Mouse (Mus musculus): ENCODE measurements at regions not wholly inside any gene's neighbourhood (a gene's known extent, or its start where the extent isn't known, plus 50 kb on each side); places are given as distances from the start of the nearest gene placed in this dataset.

- DNase-seq (ENCODE audit: low read depth, low spot score): peak; percentile 50
These were observed 137.8 kb downstream of the Pfkfb3 start for GRCm38 (mm10) chr2:11416122-11416521.

GRCm38 (mm10) chr2:11412521-11412920 lies 141.4 kb downstream of the Pfkfb3 start:
- DNase-seq (ENCODE audit: low read depth, low spot score): no peak

GRCm38 (mm10) chr2:11408497-11408896 lies 145.4 kb downstream of the Pfkfb3 start:
- DNase-seq (ENCODE audit: low read depth, low spot score): peak; percentile 15

- DNase-seq (ENCODE audit: low read depth, low spot score): no peak
These were observed 147.7 kb downstream of the Pfkfb3 start for GRCm38 (mm10) chr2:11406103-11406615.

GRCm38 (mm10) chr2:11402218-11402848 lies 151.5 kb downstream of the Pfkfb3 start:
- DNase-seq (ENCODE audit: low read depth, low spot score): no peak

- no peak for DNase-seq (ENCODE audit: low read depth, low spot score)
These were observed 154.5 kb downstream of the Pfkfb3 start for GRCm38 (mm10) chr2:11399411-11399810.

GRCm38 (mm10) chr2:11398949-11399348 lies 154.9 kb downstream of the Pfkfb3 start:
- DNase-seq (ENCODE audit: low read depth, low spot score): no peak

- DNase-seq (ENCODE audit: low read depth, low spot score): no peak
These were observed 155.5 kb downstream of the Pfkfb3 start for GRCm38 (mm10) chr2:11398391-11398790.

- DNase-seq (ENCODE audit: low read depth, low spot score): no peak
These were observed 157.0 kb downstream of the Pfkfb3 start for GRCm38 (mm10) chr2:11396835-11397234.

GRCm38 (mm10) chr2:11394675-11395349 lies 159.1 kb downstream of the Pfkfb3 start:
- DNase-seq (ENCODE audit: low read depth, low spot score): no peak

- no peak for DNase-seq (ENCODE audit: low read depth, low spot score)
These were observed 162.2 kb downstream of the Pfkfb3 start for GRCm38 (mm10) chr2:11391725-11392124.

- DNase-seq (ENCODE audit: low read depth, low spot score): no peak
These were observed 163.1 kb downstream of the Pfkfb3 start for GRCm38 (mm10) chr2:11390667-11391334.

GRCm38 (mm10) chr2:11387623-11388022 lies 166.3 kb downstream of the Pfkfb3 start:
- no peak for DNase-seq (ENCODE audit: low read depth, low spot score)

GRCm38 (mm10) chr2:11383815-11384214 lies 170.1 kb downstream of the Pfkfb3 start:
- no peak for DNase-seq (ENCODE audit: low read depth, low spot score)

- no peak for DNase-seq (ENCODE audit: low read depth, low spot score)
These were observed 176.7 kb downstream of the Pfkfb3 start for GRCm38 (mm10) chr2:11377213-11377612.

GRCm38 (mm10) chr2:11375726-11376454 lies 178.0 kb downstream of the Pfkfb3 start:
- no peak for DNase-seq (ENCODE audit: low read depth, low spot score)

- peak; percentile 88 for DNase-seq (ENCODE audit: low read depth, low spot score)
These were observed 178.8 kb downstream of the Pfkfb3 start for GRCm38 (mm10) chr2:11375092-11375491.

- DNase-seq (ENCODE audit: low read depth, low spot score): no peak
These were observed 183.6 kb downstream of the Pfkfb3 start for GRCm38 (mm10) chr2:11370273-11370672.

- DNase-seq (ENCODE audit: low read depth, low spot score): no peak
These were observed 186.6 kb downstream of the Pfkfb3 start for GRCm38 (mm10) chr2:11367319-11367718.

GRCm38 (mm10) chr2:11365815-11366214 lies 188.1 kb downstream of the Pfkfb3 start:
- no peak for DNase-seq (ENCODE audit: low read depth, low spot score)

- no peak for DNase-seq (ENCODE audit: low read depth, low spot score)
These were observed 188.5 kb downstream of the Pfkfb3 start for GRCm38 (mm10) chr2:11365371-11365770.

GRCm38 (mm10) chr2:11364111-11364510 lies 189.8 kb downstream of the Pfkfb3 start:
- no peak for DNase-seq (ENCODE audit: low read depth, low spot score)
